Mouse (Mus musculus): ENCODE results near the gene Napsa. TPM values are rescaled to one million over a fixed set of nuclear protein-coding genes. Genes with fewer than 3 reads are reported as not detected.

Napsa gene
- polyA plus RNA-seq, 1 experiment from 2014 or later, result 1.2 TPM

- Histone ChIP-seq H3K27me3 (peaks cover 10% of the 10 kb centered on the region), H3K4me3 (no peak overlapping the region), H3K4me1 (peaks cover 4% of the 10 kb centered on the region; the same call in 1 of the 2 replicates), H3K4me2 (replicated peaks) (no peak overlapping the region), H3K9me3 (replicated peaks) (peaks cover 4% of the 10 kb centered on the region; the same call in 1 of the 2 replicates), H3K36me3 (no peaks in the 10 kb centered on the region), H3K9ac (no peak overlapping the region), H3K27ac (no peak overlapping the region)
- no peak for ATAC-seq (ENCODE audit: low FRiP score)
- 85% methylated on average over 13 of the region's 13 CpGs for WGBS
These were observed 53.3 kb downstream of the Napsa start for GRCm38 (mm10) chr7:44625241-44626067.

- WGBS, result 73% methylated on average over 1 of the region's 1 CpGs
- H3K9ac ChIP-seq, result no peak overlapping the region
- H3K27me3 ChIP-seq, result peaks cover 10% of the 10 kb centered on the region
- H3K9me3 ChIP-seq (replicated peaks), result peaks cover 4% of the 10 kb centered on the region; the same call in 1 of the 2 replicates
- H3K4me3 ChIP-seq, result no peak overlapping the region
- peaks cover 4% of the 10 kb centered on the region; the same call in 1 of the 2 replicates for H3K4me1 ChIP-seq
- no peak overlapping the region for H3K4me2 ChIP-seq (replicated peaks)
- H3K27ac ChIP-seq, result no peak overlapping the region
- no peaks in the 10 kb centered on the region for H3K36me3 ChIP-seq
- ATAC-seq (ENCODE audit: low FRiP score), result no peak
These were observed 53.8 kb downstream of the Napsa start for GRCm38 (mm10) chr7:44626068-44626385.

- H3K4me2 ChIP-seq (replicated peaks), result no peak overlapping the region
- WGBS, result 88% methylated on average over 13 of the region's 13 CpGs
- no peak overlapping the region for H3K27ac ChIP-seq
- H3K36me3 ChIP-seq, result no peaks in the 10 kb centered on the region
- peaks cover 4% of the 10 kb centered on the region; the same call in 1 of the 2 replicates for H3K9me3 ChIP-seq (replicated peaks)
- no peak overlapping the region for H3K4me3 ChIP-seq
- ATAC-seq (ENCODE audit: low FRiP score), result no peak
- no peak overlapping the region for H3K9ac ChIP-seq
- H3K4me1 ChIP-seq, result peaks cover 4% of the 10 kb centered on the region; the same call in 1 of the 2 replicates
- peaks cover 17% of the 10 kb centered on the region for H3K27me3 ChIP-seq
These were observed 54.8 kb downstream of the Napsa start for GRCm38 (mm10) chr7:44626966-44627365.

- Histone ChIP-seq H3K9me3 (replicated peaks) (no peaks in the 10 kb centered on the region), H3K4me2 (replicated peaks) (no peak overlapping the region), H3K27ac (no peak overlapping the region), H3K9ac (no peak overlapping the region), H3K27me3 (peaks cover 23% of the 10 kb centered on the region), H3K4me3 (no peak overlapping the region), H3K4me1 (peaks cover 4% of the 10 kb centered on the region; the same call in 1 of the 2 replicates), H3K36me3 (no peaks in the 10 kb centered on the region)
- no peak for ATAC-seq (ENCODE audit: low FRiP score)
- WGBS, result 86% methylated on average over 15 of the region's 15 CpGs
These were observed 56.3 kb downstream of the Napsa start for GRCm38 (mm10) chr7:44628402-44629034.

GRCm38 (mm10) chr7:44630437-44630836 is 58.3 kb downstream of the Napsa start:
- no peak for ATAC-seq (ENCODE audit: low FRiP score)
- no peak overlapping the region for H3K4me2 ChIP-seq (replicated peaks)
- H3K27ac ChIP-seq, result no peak overlapping the region
- WGBS, result 82% methylated on average over 13 of the region's 13 CpGs
- H3K4me1 ChIP-seq, result no peaks in the 10 kb centered on the region
- H3K27me3 ChIP-seq, result peaks cover 40% of the 10 kb centered on the region
- H3K36me3 ChIP-seq, result no peaks in the 10 kb centered on the region
- no peak overlapping the region for H3K4me3 ChIP-seq
- no peaks in the 10 kb centered on the region for H3K9me3 ChIP-seq (replicated peaks)
- H3K9ac ChIP-seq, result no peak overlapping the region

GRCm38 (mm10) chr7:44632676-44633075 is 60.5 kb downstream of the Napsa start:
- Histone ChIP-seq H3K4me2 (replicated peaks) (no peak overlapping the region), H3K9ac (no peak overlapping the region), H3K9me3 (replicated peaks) (peaks cover 5% of the 10 kb centered on the region; the same call in 1 of the 2 replicates), H3K4me3 (no peak overlapping the region), H3K27ac (no peak overlapping the region), H3K27me3 (peaks cover 52% of the 10 kb centered on the region), H3K4me1 (no peaks in the 10 kb centered on the region), H3K36me3 (no peaks in the 10 kb centered on the region)
- 32% methylated on average over 11 of the region's 13 CpGs for WGBS
- ATAC-seq (ENCODE audit: low FRiP score), result no peak

GRCm38 (mm10) chr7:44633407-44633806 is 61.2 kb downstream of the Napsa start:
- no peak overlapping the region for H3K9ac ChIP-seq
- H3K4me1 ChIP-seq, result no peaks in the 10 kb centered on the region
- no peaks in the 10 kb centered on the region for H3K36me3 ChIP-seq
- H3K27ac ChIP-seq, result no peak overlapping the region
- no peak overlapping the region for H3K4me3 ChIP-seq
- 16% methylated on average over 15 of the region's 15 CpGs for WGBS
- peaks cover 55% of the 10 kb centered on the region for H3K27me3 ChIP-seq
- H3K9me3 ChIP-seq (replicated peaks), result peaks cover 5% of the 10 kb centered on the region; the same call in 1 of the 2 replicates
- H3K4me2 ChIP-seq (replicated peaks), result no peak overlapping the region
- no peak for ATAC-seq (ENCODE audit: low FRiP score)

Small RNA genes within 50 kb of the gene (microRNA-seq; reads per million reads assigned to microRNA genes)
- gene Mir7053, result not detected

Other genes with a start within 250 kb of the Napsa start
- gene Syt3, start 188.3 kb upstream of the Napsa start, polyA plus RNA-seq (2016; fragmentation: Nextera tagmentation; extraction: Ambion mirVana), result 6.8 and 7.5 TPM in 2 replicates
- 1.1 and 1.9 TPM in 2 replicates for gene 1700008O03Rik, start 186.6 kb upstream of the Napsa start, polyA plus RNA-seq (2016; fragmentation: Nextera tagmentation; extraction: Ambion mirVana)
- 12.6 and 12.7 TPM in 2 replicates for gene Lrrc4b, start 143.4 kb upstream of the Napsa start, polyA plus RNA-seq (2016; fragmentation: Nextera tagmentation; extraction: Ambion mirVana)
- 1.3 and 3.9 TPM in 2 replicates for gene Aspdh, start 107.0 kb upstream of the Napsa start, polyA plus RNA-seq (2016; fragmentation: Nextera tagmentation; extraction: Ambion mirVana)
- gene Josd2, start 104.4 kb upstream of the Napsa start, polyA plus RNA-seq (2016; fragmentation: Nextera tagmentation; extraction: Ambion mirVana), result 60.5 and 65.1 TPM in 2 replicates
- gene Emc10, start 75.9 kb upstream of the Napsa start, polyA plus RNA-seq (2016; fragmentation: Nextera tagmentation; extraction: Ambion mirVana), result 134 and 142 TPM in 2 replicates
- 25.2 and 26.0 TPM in 2 replicates for gene Fam71e1, start 75.8 kb upstream of the Napsa start, polyA plus RNA-seq (2016; fragmentation: Nextera tagmentation; extraction: Ambion mirVana)
- gene Mybpc2, start 47.7 kb upstream of the Napsa start, polyA plus RNA-seq (2016; fragmentation: Nextera tagmentation; extraction: Ambion mirVana), result 0.22 TPM in 1 of 2 replicates, not detected in the other
- gene Spib, start 40.3 kb upstream of the Napsa start, polyA plus RNA-seq (2016; fragmentation: Nextera tagmentation; extraction: Ambion mirVana), result 0.08 and 0.10 TPM in 2 replicates
- 72.1 and 73.5 TPM in 2 replicates for gene Pold1, start 23.5 kb upstream of the Napsa start, polyA plus RNA-seq (2016; fragmentation: Nextera tagmentation; extraction: Ambion mirVana)
- gene Nr1h2, start 18.4 kb upstream of the Napsa start, polyA plus RNA-seq (2016; fragmentation: Nextera tagmentation; extraction: Ambion mirVana), result 71.5 and 75.8 TPM in 2 replicates
- 3.4 and 3.8 TPM in 2 replicates for gene Kcnc3, start 18.3 kb downstream of the Napsa start, polyA plus RNA-seq (2016; fragmentation: Nextera tagmentation; extraction: Ambion mirVana)
- gene Myh14, start 98.5 kb downstream of the Napsa start, polyA plus RNA-seq (2016; fragmentation: Nextera tagmentation; extraction: Ambion mirVana), result 3.9 and 4.3 TPM in 2 replicates
- gene Izumo2, start 136.4 kb downstream of the Napsa start, polyA plus RNA-seq (2016; fragmentation: Nextera tagmentation; extraction: Ambion mirVana), result not detected in 2 replicates
- gene Vrk3, start 176.0 kb downstream of the Napsa start, polyA plus RNA-seq (2016; fragmentation: Nextera tagmentation; extraction: Ambion mirVana), result 32.7 and 34.0 TPM in 2 replicates
- gene Zfp473, start 178.7 kb downstream of the Napsa start, polyA plus RNA-seq (2016; fragmentation: Nextera tagmentation; extraction: Ambion mirVana), result 2.3 and 2.8 TPM in 2 replicates
- gene Nup62, start 243.7 kb downstream of the Napsa start, polyA plus RNA-seq (2016; fragmentation: Nextera tagmentation; extraction: Ambion mirVana), result 69.8 and 73.9 TPM in 2 replicates
- 1.8 and 2.5 TPM in 2 replicates for gene Il4i1, start 244.0 kb downstream of the Napsa start, polyA plus RNA-seq (2016; fragmentation: Nextera tagmentation; extraction: Ambion mirVana)
- gene Atf5, start 244.3 kb downstream of the Napsa start, polyA plus RNA-seq (2016; fragmentation: Nextera tagmentation; extraction: Ambion mirVana), result 3.9 and 4.6 TPM in 2 replicates